Mouse (Mus musculus): Measurements from ENCODE around the gene Sntb2.
A peak's percentile ranks its signal among the peaks of the same experiment; 100 is the strongest.
"Not testable (repeated sequence)": the region's sequence is repeated elsewhere in the genome, so short reads cannot be mapped to it uniquely, and the experiment has no call there.

Sntb2 gene

DNA sequence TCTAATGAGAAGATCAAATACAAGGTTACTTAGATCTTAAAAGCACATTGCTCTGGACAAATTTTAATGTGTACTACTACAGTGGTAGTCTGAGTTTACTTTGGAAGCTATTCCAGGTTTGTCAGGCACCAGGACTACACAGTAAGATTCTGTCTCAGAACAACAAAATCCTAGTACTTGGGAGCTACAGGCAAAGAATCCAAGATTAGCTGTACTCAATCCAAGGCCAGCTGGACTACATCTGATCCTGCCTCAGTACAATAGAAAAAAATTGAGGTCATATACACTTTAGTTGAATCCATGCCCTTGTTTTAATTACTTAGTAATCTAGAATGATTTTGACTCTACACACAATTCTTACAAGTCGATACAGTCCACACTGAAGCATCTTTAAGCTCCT, 79.4 kb downstream of the Sntb2 start:
- H3K27me3 ChIP-seq (ENCODE audit: insufficient read depth, low read length): no peaks in the 10 kb centered on the region
- H3K9me3 ChIP-seq (ENCODE audit: low read length): no peaks in the 10 kb centered on the region
- peaks cover 17% of the 10 kb centered on the region for H3K4me1 ChIP-seq (replicated peaks; ENCODE audit: low read depth, low read length)
- no peak for TF ChIP-seq POU5F1 (IDR thresholded peaks at IDR 0.05; ENCODE audit: borderline replicate concordance, low read length)
- TF ChIP-seq CTCF (conservative IDR thresholded peaks at IDR 0.05; ENCODE audit: low read length): no peak
- no peak for TF ChIP-seq NANOG (IDR thresholded peaks at IDR 0.05; ENCODE audit: borderline replicate concordance, low read length)
- peaks cover 74% of the 10 kb centered on the region for H3K36me3 ChIP-seq (ENCODE audit: insufficient read depth, low read length)
- H3K4me3 ChIP-seq (replicated peaks; ENCODE audit: low read length): no peak overlapping the region

DNA sequence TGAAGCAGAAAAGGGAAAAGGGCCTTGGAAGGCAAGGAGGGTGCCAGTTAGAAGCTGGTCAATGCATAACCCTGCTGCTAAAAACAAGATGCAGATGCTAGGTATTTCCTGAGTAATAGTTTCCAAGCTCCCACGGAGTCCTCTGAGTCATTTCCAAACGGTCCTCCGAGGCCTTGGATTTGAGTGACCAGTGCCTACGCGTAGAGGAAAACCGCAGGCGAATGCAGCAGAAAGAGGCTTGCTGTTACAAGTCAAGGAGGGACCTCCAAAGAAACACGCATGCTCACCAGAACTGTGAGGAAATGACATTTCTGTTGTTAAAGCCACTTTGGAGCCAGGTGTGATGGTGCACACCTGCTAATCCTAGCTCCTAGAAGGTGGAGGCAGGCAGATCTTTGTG, 87.9 kb downstream of the Sntb2 start:
- Histone ChIP-seq H3K4me3 (replicated peaks; ENCODE audit: low read length) (no peak overlapping the region), H3K36me3 (ENCODE audit: insufficient read depth, low read length) (peaks cover 7% of the 10 kb centered on the region), H3K9me3 (ENCODE audit: low read length) (no peaks in the 10 kb centered on the region), H3K4me1 (replicated peaks; ENCODE audit: low read depth, low read length) (peaks cover 10% of the 10 kb centered on the region), H3K27me3 (ENCODE audit: insufficient read depth, low read length) (no peaks in the 10 kb centered on the region; the same call in 1 of the 2 replicates)
- no peak for TF ChIP-seq NANOG (IDR thresholded peaks at IDR 0.05; ENCODE audit: borderline replicate concordance, low read length)

DNA sequence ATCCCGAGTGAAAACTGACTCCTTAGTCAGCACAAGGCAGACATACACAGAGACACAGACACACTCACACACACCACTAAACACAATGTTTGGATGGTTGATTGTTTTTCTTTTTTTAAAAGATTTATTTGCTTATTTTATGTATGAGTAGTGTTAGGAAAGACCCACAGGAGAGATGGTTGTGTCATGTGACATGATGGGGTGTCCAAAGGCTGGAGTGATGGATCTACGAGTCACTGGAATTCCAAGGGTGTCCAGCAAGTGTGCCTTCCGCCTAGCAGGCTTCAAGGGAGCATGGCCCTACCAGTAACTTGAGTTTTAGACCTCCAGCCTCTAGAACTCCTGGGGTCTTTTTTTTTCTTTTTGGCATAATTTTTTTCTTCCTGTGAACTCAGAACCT, 93.8 kb downstream of the Sntb2 start:
- H3K9me3 ChIP-seq (ENCODE audit: low read length): peaks cover 11% of the 10 kb centered on the region
- no peaks in the 10 kb centered on the region for H3K36me3 ChIP-seq (ENCODE audit: insufficient read depth, low read length)
- TF ChIP-seq POU5F1 (IDR thresholded peaks at IDR 0.05; ENCODE audit: borderline replicate concordance, low read length): no peak
- H3K4me1 ChIP-seq (replicated peaks; ENCODE audit: low read depth, low read length): peaks cover 23% of the 10 kb centered on the region
- no peak overlapping the region for H3K4me3 ChIP-seq (replicated peaks; ENCODE audit: low read length)
- no peaks in the 10 kb centered on the region; the same call in 1 of the 2 replicates for H3K27me3 ChIP-seq (ENCODE audit: insufficient read depth, low read length)

DNA sequence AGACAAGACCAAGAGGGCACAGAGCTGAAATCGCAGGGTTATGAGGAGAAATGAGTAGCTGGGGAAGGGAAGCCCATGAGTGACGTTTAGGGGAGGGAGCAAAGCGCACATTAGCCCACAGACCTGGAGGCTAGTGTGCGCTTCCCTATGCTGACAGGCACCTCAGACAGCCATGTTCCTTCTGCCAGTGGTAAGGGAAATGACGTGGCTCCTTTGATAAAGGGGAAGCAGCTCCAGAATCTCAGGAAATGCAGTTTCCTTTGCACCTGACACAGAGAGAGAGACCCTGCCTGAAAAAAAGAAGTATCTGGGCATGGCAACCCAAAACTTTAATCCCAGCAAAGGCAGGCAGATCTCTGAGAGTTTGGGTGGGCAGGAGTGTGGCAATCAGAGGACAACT, 94.5 kb downstream of the Sntb2 start:
- Histone ChIP-seq H3K9me3 (ENCODE audit: low read length) (peaks cover 11% of the 10 kb centered on the region), H3K4me1 (replicated peaks; ENCODE audit: low read depth, low read length) (peaks cover 28% of the 10 kb centered on the region), H3K4me3 (replicated peaks; ENCODE audit: low read length) (no peak overlapping the region), H3K36me3 (ENCODE audit: insufficient read depth, low read length) (no peaks in the 10 kb centered on the region), H3K27me3 (ENCODE audit: insufficient read depth, low read length) (no peaks in the 10 kb centered on the region)
- TF ChIP-seq POU5F1 (IDR thresholded peaks at IDR 0.05; ENCODE audit: borderline replicate concordance, low read length) (no peak), CTCF (conservative IDR thresholded peaks at IDR 0.05; ENCODE audit: low read length) (no peak)

DNA sequence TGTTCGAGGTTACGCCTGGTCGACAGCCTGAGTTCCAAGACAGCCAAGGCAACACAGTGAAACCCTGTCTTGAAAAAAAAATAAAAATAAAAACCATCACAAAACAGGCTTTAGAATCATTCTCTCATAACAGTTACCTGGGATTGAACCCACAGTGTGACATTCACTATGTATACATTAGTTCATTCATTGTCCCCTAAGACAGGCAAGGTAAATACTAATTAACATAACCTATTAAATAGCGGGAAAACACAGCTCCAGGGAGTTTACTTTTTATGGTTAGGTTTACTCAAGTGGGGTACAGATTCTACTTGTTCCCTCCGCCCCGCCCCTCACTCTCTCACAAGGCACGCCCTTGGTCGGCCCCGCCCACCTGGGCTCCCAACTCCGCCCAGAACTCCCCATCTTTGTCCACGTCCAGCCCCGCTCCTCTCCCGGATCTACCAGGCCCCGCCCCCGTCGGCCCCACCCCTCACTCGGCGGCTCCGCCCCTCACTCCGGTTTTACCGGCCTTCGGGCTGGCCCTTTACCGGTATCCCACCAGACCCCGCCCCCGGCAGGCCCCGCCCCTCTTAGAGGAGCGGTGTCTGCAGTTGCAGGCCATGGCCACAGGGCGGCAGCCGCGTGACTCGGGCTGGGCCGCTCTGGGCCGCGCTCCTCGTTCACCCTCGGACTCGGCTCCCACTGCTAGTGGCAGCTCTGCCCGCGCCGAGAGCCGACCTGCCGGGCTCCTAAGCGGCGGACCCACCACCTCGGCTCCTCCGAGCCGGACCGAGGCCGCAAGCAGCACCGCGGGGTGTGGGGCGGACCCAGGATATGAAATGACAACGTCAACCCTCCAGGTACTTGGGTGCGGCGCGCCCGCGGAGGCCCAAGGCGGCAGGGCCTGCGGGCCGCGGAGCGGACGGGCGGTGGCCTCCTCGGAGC, 95.4 kb downstream of the Sntb2 start, which contains the start of gene Vps4a:
Vps4a (plus strand) TSS at position 573 of the 927 bp plus-strand sequence.
- Histone ChIP-seq H3K27me3 (ENCODE audit: insufficient read depth, low read length) (no peaks in the 10 kb centered on the region), H3K9me3 (ENCODE audit: low read length) (peaks cover 11% of the 10 kb centered on the region), H3K36me3 (ENCODE audit: insufficient read depth, low read length) (no peaks in the 10 kb centered on the region), H3K4me3 (replicated peaks; ENCODE audit: low read length) (peak within 1 kb of the TSS; percentile 94), H3K4me1 (replicated peaks; ENCODE audit: low read depth, low read length) (peaks cover 28% of the 10 kb centered on the region)
- TF ChIP-seq NANOG (IDR thresholded peaks at IDR 0.05; ENCODE audit: borderline replicate concordance, low read length): no peak
- TF ChIP-seq POU5F1 (IDR thresholded peaks at IDR 0.05; ENCODE audit: borderline replicate concordance, low read length): no peak
- no peak for TF ChIP-seq CTCF (conservative IDR thresholded peaks at IDR 0.05; ENCODE audit: low read length)

DNA sequence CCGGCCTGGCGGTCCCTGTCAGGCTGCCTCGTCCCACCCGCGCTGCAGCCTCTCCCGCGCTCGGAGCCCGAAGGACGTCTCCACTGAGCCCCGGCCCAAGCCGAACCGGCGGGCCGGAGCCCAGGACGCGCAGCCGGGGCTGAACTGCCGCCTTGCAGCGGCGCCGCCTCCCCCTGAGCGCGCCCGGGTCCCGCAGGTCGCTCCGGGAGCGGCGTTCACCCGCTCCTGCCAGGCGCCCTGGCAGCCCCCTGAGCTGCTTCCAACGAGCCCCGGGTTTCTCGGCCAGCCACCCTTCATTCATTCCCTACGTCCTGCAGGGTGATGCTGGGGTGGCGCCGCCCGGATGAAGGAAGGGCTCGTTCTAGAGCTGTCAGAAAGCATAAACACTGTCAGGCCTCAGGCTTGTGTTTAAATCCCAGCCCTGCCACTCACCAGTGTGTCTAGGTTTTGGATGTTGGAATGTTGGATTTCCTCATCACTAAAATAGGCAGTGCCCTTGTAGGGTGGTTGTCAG, 96.1 kb downstream of the Sntb2 start:
- Histone ChIP-seq H3K4me3 (replicated peaks; ENCODE audit: low read length) (peak overlapping the region; percentile 94), H3K27me3 (ENCODE audit: insufficient read depth, low read length) (no peaks in the 10 kb centered on the region), H3K9me3 (ENCODE audit: low read length) (peaks cover 11% of the 10 kb centered on the region), H3K36me3 (ENCODE audit: insufficient read depth, low read length) (peaks cover 5% of the 10 kb centered on the region), H3K4me1 (replicated peaks; ENCODE audit: low read depth, low read length) (peaks cover 28% of the 10 kb centered on the region)
- no peak for TF ChIP-seq NANOG (IDR thresholded peaks at IDR 0.05; ENCODE audit: borderline replicate concordance, low read length)
- TF ChIP-seq POU5F1 (IDR thresholded peaks at IDR 0.05; ENCODE audit: borderline replicate concordance, low read length): no peak
- TF ChIP-seq CTCF (conservative IDR thresholded peaks at IDR 0.05; ENCODE audit: low read length): no peak

DNA sequence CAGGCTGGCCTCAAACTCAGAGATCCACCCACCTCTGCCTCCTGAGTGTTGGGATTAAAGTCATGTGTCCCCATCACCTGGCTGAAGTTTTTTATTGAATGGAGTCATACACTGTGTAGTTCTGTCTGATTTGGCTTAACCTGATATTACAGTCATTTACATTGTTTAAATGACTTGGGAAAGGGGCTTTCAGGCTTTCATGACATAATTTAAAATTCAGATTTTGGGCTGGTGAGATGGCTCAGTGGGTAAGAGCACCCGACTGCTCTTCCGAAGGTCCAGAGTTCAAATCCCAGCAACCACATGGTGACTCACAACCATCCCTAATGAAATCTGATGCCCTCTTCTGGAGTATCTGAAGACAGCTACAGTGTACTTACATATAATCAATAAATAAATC, 98.1 kb downstream of the Sntb2 start:
- Histone ChIP-seq H3K4me1 (replicated peaks; ENCODE audit: low read depth, low read length) (peaks cover 32% of the 10 kb centered on the region), H3K9me3 (ENCODE audit: low read length) (peaks cover 11% of the 10 kb centered on the region)
- H3K4me3 ChIP-seq (replicated peaks; ENCODE audit: low read length); H3K36me3 ChIP-seq (ENCODE audit: insufficient read depth, low read length); H3K27me3 ChIP-seq (ENCODE audit: insufficient read depth, low read length): not testable (repeated sequence)

DNA sequence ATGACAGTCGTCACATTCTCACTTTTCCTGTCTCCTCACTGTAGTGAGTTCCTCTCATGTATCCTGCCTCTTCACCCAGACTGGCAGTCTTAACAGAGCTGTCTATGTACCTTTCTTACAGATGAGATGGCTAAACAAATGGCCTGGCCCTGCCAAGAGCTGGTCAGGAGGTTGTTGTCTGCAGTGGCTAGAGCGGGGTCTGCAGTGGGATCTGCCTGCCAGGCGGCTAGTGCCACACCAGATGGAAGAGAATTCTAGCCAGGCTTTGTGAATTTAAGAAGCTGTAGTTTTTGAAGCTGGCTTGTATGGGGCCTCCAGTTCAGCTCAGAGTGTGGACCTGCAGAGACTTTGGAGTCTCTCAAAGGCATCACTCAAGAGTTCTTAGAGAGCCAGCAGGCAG, 100.1 kb downstream of the Sntb2 start:
- Histone ChIP-seq H3K9me3 (ENCODE audit: low read length) (no peaks in the 10 kb centered on the region), H3K4me1 (replicated peaks; ENCODE audit: low read depth, low read length) (peaks cover 40% of the 10 kb centered on the region), H3K36me3 (ENCODE audit: insufficient read depth, low read length) (peaks cover 27% of the 10 kb centered on the region), H3K27me3 (ENCODE audit: insufficient read depth, low read length) (no peaks in the 10 kb centered on the region), H3K4me3 (replicated peaks; ENCODE audit: low read length) (no peak overlapping the region)
- TF ChIP-seq CTCF (conservative IDR thresholded peaks at IDR 0.05; ENCODE audit: low read length) (no peak), POU5F1 (IDR thresholded peaks at IDR 0.05; ENCODE audit: borderline replicate concordance, low read length) (no peak), NANOG (IDR thresholded peaks at IDR 0.05; ENCODE audit: borderline replicate concordance, low read length) (no peak)

DNA sequence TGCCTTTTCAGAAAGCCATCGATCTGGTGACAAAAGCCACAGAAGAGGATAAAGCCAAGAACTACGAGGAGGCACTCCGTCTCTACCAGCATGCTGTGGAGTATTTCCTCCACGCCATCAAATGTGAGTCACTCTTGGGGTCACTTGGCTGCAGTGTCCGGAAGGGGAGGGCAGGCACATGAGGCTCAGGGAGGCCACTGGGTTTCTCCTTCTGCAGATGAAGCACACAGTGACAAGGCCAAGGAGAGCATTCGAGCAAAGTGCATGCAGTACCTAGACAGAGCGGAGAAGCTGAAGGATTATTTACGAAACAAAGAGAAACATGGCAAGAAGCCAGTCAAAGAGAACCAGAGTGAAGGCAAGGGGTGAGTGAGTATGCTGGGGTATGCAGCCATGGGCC, 101.1 kb downstream of the Sntb2 start:
- TF ChIP-seq CTCF (conservative IDR thresholded peaks at IDR 0.05; ENCODE audit: low read length) (no peak), POU5F1 (IDR thresholded peaks at IDR 0.05; ENCODE audit: borderline replicate concordance, low read length) (no peak), NANOG (IDR thresholded peaks at IDR 0.05; ENCODE audit: borderline replicate concordance, low read length) (no peak)
- Histone ChIP-seq H3K27me3 (ENCODE audit: insufficient read depth, low read length) (no peaks in the 10 kb centered on the region), H3K36me3 (ENCODE audit: insufficient read depth, low read length) (peaks cover 37% of the 10 kb centered on the region), H3K9me3 (ENCODE audit: low read length) (no peaks in the 10 kb centered on the region), H3K4me3 (replicated peaks; ENCODE audit: low read length) (no peak overlapping the region), H3K4me1 (replicated peaks; ENCODE audit: low read depth, low read length) (peaks cover 50% of the 10 kb centered on the region)
